Mouse (Mus musculus): ENCODE data around the gene Chpf. TPM values are rescaled to one million over a fixed set of nuclear protein-coding genes. Genes with fewer than 3 reads are reported as not detected.

The Chpf gene
- polyA plus RNA-seq, 1 experiment from 2014 or later = 25.2 TPM

DNA sequence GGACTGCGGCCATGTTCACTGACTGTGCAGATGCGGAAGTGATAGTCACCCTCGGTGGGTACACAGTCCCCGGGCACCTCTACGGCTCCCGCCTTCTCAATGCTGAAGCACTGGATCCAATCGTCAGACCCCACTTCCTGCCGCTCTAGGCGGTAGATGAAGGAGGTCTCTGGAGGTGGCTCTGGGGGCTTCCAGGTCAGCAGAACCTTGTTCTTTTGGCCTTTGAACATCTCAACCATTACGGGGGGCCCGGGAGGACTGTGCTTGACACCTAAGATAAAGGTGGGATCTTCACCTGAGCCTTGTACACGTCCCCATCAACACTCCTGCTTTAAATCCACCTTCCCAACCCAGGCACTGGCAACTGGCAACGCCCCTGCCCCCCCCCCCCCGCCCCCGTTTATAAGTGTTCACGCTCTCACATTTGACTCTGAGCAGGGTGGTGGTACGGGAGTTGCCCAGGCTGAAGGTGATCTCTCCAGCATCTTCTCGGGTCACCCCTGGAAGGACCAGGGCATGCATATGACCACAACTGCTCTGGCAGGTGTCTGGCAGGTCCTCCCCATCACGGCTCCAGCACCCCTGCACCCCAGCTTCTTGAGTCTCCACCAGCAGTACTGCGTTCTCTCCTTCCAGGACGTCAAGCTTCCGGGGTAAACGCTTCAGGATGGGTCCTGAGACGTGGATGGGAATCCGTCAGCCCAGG is 24.0 kb upstream of the Chpf start:
- no peaks in the 10 kb centered on the region for H3K9me3 ChIP-seq (ENCODE audit: control insufficient read depth, low read length)
- H3K36me3 ChIP-seq (ENCODE audit: control insufficient read depth, insufficient read depth, low read length) = peaks cover 21% of the 10 kb centered on the region
- H3K4me3 ChIP-seq (ENCODE audit: low read length) = no peak overlapping the region
- peak overlapping the region; percentile 24; the same call in 1 of the 2 replicates for H3K9ac ChIP-seq (ENCODE audit: low read depth, low read length)
- H3K4me2 ChIP-seq (ENCODE audit: low read depth, low read length) = no peak overlapping the region
- H3K4me1 ChIP-seq (ENCODE audit: control insufficient read depth, insufficient read depth, low read length) = peaks cover 29% of the 10 kb centered on the region
- no peak overlapping the region for H3K27ac ChIP-seq (ENCODE audit: low read length)
- 86% methylated on average over 25 of the region's 25 CpGs for WGBS
- no peaks in the 10 kb centered on the region for H3K27me3 ChIP-seq (replicated peaks; ENCODE audit: control insufficient read depth, insufficient read depth, low read length)
- no peak for ATAC-seq

DNA sequence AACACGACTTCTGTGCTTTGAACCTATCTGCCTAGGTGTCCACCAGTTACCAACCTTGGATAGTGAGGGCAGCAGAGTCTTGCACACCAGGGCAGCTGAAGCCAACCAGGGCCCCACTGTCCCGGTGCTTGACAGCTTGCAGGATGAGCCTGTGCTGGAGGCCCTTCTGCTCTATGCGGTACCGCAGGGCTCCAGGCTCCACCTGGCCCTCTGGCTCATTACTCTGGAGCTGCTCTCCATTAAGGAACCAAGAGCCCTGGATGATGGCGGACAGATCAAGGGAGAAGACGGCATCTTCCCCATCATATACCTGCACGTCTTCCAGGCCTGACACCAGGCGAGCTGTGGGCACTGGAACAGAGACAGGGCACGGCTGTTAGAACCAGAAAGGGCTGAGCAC is 22.8 kb upstream of the Chpf start:
- ATAC-seq = no peak
- no peak overlapping the region for H3K9ac ChIP-seq (ENCODE audit: low read depth, low read length)
- H3K9me3 ChIP-seq (ENCODE audit: control insufficient read depth, low read length) = no peaks in the 10 kb centered on the region
- 95% methylated on average over 9 of the region's 9 CpGs for WGBS
- H3K4me1 ChIP-seq (ENCODE audit: control insufficient read depth, insufficient read depth, low read length) = peaks cover 23% of the 10 kb centered on the region
- no peak overlapping the region for H3K4me3 ChIP-seq (ENCODE audit: low read length)
- no peak overlapping the region for H3K27ac ChIP-seq (ENCODE audit: low read length)
- no peaks in the 10 kb centered on the region for H3K27me3 ChIP-seq (replicated peaks; ENCODE audit: control insufficient read depth, insufficient read depth, low read length)
- peaks cover 23% of the 10 kb centered on the region for H3K36me3 ChIP-seq (ENCODE audit: control insufficient read depth, insufficient read depth, low read length)
- no peak overlapping the region for H3K4me2 ChIP-seq (ENCODE audit: low read depth, low read length)

DNA sequence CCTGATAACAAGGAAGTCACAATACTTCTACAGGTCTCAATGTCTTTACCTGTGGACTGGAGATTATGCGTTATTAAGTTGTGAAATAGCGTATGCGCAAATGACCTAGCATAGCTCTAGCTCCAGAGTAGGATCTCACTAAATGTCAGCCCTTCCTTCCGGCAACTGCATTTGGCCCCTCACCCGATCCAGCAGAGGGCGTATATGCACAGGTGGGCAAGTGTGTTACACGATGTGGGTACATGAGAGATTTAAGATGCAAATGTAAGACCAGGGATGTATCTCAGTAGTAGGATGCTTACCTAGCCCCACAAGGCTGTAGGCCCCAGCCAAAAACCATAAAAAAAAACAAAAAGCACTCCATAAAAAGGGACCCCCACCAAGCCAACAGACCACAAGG is 20.3 kb upstream of the Chpf start:
- WGBS = 78% methylated on average over 7 of the region's 7 CpGs
- H3K27ac ChIP-seq (ENCODE audit: low read length) = no peak overlapping the region
- H3K9me3 ChIP-seq (ENCODE audit: control insufficient read depth, low read length) = no peaks in the 10 kb centered on the region
- H3K9ac ChIP-seq (ENCODE audit: low read depth, low read length) = no peak overlapping the region
- peaks cover 16% of the 10 kb centered on the region for H3K4me1 ChIP-seq (ENCODE audit: control insufficient read depth, insufficient read depth, low read length)
- no peak overlapping the region for H3K4me3 ChIP-seq (ENCODE audit: low read length)
- H3K36me3 ChIP-seq (ENCODE audit: control insufficient read depth, insufficient read depth, low read length) = peaks cover 32% of the 10 kb centered on the region
- no peak overlapping the region for H3K4me2 ChIP-seq (ENCODE audit: low read depth, low read length)
- ATAC-seq = no peak
- H3K27me3 ChIP-seq (replicated peaks; ENCODE audit: control insufficient read depth, insufficient read depth, low read length) = no peaks in the 10 kb centered on the region

DNA sequence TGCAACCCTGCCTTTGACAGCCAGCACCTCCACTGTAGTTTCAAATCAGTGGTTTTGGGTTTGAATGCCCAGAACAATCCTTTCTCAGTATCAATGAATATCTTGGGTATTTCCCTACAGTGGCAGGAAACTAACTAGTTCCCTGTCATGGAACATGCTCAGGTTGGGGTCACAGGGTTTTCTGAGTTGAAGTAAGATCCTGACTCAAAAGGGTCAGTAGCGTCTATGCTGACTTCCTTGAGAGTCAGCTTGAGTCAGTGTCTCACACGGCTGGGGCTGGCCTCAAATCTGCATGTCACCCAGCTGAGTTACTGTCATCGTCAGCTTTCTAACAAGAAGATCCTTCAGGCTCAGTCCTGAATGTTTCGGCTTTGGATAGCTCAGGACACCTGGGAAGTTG is 19.8 kb upstream of the Chpf start:
- no peak overlapping the region for H3K9ac ChIP-seq (ENCODE audit: low read depth, low read length)
- no peak overlapping the region for H3K4me2 ChIP-seq (ENCODE audit: low read depth, low read length)
- no peak for ATAC-seq
- 89% methylated on average over 4 of the region's 4 CpGs for WGBS
- H3K27me3 ChIP-seq (replicated peaks; ENCODE audit: control insufficient read depth, insufficient read depth, low read length) = no peaks in the 10 kb centered on the region
- no peaks in the 10 kb centered on the region for H3K9me3 ChIP-seq (ENCODE audit: control insufficient read depth, low read length)
- H3K4me3 ChIP-seq (ENCODE audit: low read length) = no peak overlapping the region
- H3K4me1 ChIP-seq (ENCODE audit: control insufficient read depth, insufficient read depth, low read length) = peaks cover 11% of the 10 kb centered on the region
- no peak overlapping the region for H3K27ac ChIP-seq (ENCODE audit: low read length)
- H3K36me3 ChIP-seq (ENCODE audit: control insufficient read depth, insufficient read depth, low read length) = peaks cover 32% of the 10 kb centered on the region

DNA sequence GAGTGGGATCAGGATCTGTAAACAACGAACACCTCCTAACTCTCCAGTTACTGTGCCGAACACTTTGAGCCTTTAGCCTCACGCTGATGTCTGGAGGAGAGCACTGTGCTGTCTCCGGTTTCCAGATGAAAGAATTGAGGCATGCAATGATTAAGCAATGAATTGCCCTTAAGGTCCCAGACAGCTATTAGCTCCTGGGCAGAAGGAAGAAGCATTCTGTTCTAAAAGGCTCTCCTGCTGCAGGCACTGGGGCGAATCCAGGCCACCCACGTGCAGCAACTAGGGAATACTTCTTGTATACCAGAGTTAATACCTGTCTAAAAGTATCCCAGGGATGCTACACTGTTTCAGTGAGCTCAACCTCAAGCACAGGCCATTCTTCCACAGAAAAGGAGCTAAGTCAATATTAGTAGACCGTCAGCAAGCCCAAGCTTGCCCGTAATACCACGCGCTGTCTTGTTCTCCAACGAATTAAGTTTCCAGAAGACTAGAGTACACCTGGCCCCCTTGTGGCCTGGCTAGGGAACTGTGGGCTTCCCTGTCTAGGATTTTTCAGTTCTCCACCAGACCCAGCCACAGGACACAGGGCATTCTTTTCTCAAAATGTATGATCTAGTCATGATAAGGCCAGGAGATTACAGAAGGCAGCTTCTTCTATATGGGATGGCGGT is 15.9 kb upstream of the Chpf start:
- no peak overlapping the region for H3K27ac ChIP-seq (ENCODE audit: low read length)
- 56% methylated on average over 12 of the region's 12 CpGs for WGBS

DNA sequence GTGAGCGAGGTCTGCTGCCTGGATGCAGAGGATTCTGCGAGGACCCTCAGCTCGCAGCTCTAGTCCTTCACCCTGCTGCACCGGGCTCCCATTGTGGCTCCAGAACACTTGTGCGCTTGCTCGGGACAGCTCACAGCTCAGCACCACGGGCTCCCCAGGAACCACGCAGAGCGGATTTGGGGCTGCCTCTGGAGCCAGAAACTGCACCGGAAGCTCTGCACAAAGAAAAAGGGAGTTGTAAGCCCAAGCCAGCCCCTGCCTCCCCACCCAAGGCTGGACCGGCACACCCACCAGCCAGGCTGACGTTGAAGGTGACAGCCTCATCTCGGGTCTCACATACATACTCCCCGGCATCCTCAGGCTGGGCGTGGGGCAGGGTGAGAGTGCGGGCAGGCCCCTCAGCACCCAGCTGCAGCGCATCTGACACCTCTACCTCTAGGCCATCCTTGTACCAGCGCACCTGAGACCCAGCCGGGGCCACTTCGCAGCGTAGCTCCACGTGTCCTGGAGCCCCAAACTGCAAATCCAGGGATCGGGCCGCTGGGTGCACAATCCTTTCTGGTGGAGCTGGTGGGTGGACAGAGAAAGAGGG is 13.6 kb upstream of the Chpf start:
- Histone ChIP-seq H3K27ac (ENCODE audit: low read length) (no peak overlapping the region), H3K36me3 (ENCODE audit: control insufficient read depth, insufficient read depth, low read length) (peaks cover 16% of the 10 kb centered on the region; the same call in 1 of the 2 replicates), H3K4me1 (ENCODE audit: control insufficient read depth, insufficient read depth, low read length) (peaks cover 6% of the 10 kb centered on the region), H3K4me2 (ENCODE audit: low read depth, low read length) (no peak overlapping the region), H3K9me3 (ENCODE audit: control insufficient read depth, low read length) (no peaks in the 10 kb centered on the region), H3K4me3 (ENCODE audit: low read length) (no peak overlapping the region), H3K9ac (ENCODE audit: low read depth, low read length) (no peak overlapping the region), H3K27me3 (replicated peaks; ENCODE audit: control insufficient read depth, insufficient read depth, low read length) (0 out of 2 replicates have a peak, but pooled peaks cover 2% of the 10 kb centered on the region)
- 57% methylated on average over 24 of the region's 24 CpGs for WGBS
- no peak for ATAC-seq

More for the DNA sequence above, 15.9 kb upstream of the Chpf start:
- Histone ChIP-seq H3K27me3 (replicated peaks; ENCODE audit: control insufficient read depth, insufficient read depth, low read length) (no peaks in the 10 kb centered on the region), H3K4me3 (ENCODE audit: low read length) (no peak overlapping the region), H3K4me2 (ENCODE audit: low read depth, low read length) (no peak overlapping the region), H3K9ac (ENCODE audit: low read depth, low read length) (no peak overlapping the region), H3K9me3 (ENCODE audit: control insufficient read depth, low read length) (no peaks in the 10 kb centered on the region), H3K36me3 (ENCODE audit: control insufficient read depth, insufficient read depth, low read length) (peaks cover 25% of the 10 kb centered on the region), H3K4me1 (ENCODE audit: control insufficient read depth, insufficient read depth, low read length) (no peaks in the 10 kb centered on the region)
- 0 out of 2 replicates have a peak, but pooled peaks have one; percentile 26 for ATAC-seq

DNA sequence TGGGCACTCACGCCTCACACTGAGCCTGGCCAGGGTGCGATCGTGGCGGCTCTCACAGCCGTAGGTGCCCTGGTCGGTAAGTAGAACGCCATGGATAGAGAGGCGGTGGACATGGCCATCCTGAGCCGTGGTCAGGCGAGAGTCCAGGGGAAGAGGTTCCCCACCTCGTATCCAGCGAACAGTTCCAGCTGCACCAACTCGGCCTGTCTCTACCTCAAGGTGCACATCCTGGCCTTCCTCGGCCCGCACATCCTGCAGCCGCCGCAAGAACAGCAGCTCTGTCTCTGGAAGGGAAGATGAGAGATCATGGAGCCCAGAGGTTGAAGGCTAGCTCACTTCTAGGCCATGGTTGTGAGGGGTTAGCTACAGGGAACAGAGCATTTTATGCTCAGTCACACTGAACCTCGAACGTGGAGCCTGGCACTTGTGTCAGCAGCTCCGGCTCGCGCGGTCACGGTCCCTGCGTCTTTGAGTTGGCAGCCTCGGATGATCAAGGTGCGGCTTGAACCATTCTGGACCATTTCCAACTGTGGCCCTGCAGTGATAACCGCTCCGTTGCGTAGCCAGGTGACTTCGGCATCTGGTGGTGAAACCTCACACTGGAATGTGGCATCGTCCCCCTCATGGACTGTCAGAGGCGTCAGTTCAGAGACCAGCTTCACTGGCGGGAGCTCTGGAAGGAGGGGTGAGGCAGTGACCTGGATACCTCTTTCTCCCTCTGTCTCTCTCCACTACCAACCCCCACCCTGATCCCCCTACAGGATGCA is 11.9 kb upstream of the Chpf start:
- Histone ChIP-seq H3K9me3 (ENCODE audit: control insufficient read depth, low read length) (no peaks in the 10 kb centered on the region), H3K27ac (ENCODE audit: low read length) (no peak overlapping the region), H3K4me2 (ENCODE audit: low read depth, low read length) (no peak overlapping the region), H3K9ac (ENCODE audit: low read depth, low read length) (no peak overlapping the region), H3K4me3 (ENCODE audit: low read length) (no peak overlapping the region), H3K4me1 (ENCODE audit: control insufficient read depth, insufficient read depth, low read length) (peaks cover 15% of the 10 kb centered on the region), H3K36me3 (ENCODE audit: control insufficient read depth, insufficient read depth, low read length) (peaks cover 6% of the 10 kb centered on the region; the same call in 1 of the 2 replicates), H3K27me3 (replicated peaks; ENCODE audit: control insufficient read depth, insufficient read depth, low read length) (peaks cover 14% of the 10 kb centered on the region)
- no peak for ATAC-seq
- 87% methylated on average over 34 of the region's 34 CpGs for WGBS

DNA sequence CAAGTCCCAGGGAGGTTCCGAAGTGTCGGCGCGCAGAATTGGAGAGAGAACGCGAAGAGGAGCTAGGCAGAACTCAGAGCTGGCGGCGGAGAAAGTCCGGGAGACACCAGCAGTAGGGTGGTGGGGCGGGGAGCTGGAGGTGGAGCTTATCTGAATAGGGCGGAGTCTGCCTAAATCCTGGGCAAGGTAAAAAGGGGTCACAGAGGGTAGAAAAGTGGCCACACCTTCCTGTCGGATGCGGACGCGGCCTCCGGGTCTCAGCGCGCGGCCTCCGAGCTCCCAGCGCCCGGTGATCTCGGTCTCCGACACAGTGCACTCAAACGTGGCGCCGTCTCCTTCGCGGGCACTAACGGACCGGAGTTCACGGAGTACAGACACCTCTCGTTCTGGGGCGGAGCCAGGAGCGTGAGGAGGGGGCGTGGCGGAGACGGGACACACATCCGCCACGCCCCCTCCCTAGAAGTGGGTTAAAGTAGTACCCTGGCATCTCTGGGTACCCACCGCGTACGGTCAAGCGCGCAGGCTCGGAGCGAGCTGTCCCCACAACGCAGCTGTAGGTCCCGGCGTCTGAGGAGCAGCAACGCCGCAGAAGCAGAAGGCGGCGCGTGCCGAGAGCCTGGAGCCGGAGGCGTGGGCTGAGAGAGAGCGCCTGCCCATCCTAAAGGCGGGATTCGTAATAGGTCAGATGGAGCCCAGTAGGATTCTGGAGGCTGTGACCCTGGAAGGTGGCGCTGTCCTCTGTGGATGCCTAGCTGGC is 8.5 kb upstream of the Chpf start:
- no peaks in the 10 kb centered on the region for H3K9me3 ChIP-seq (ENCODE audit: control insufficient read depth, low read length)
- peak overlapping the region; percentile 62 for H3K4me3 ChIP-seq (ENCODE audit: low read length)
- no peak overlapping the region for H3K27ac ChIP-seq (ENCODE audit: low read length)
- WGBS = under 1% methylated on average over 62 of the region's 62 CpGs
- peaks cover 15% of the 10 kb centered on the region for H3K4me1 ChIP-seq (ENCODE audit: control insufficient read depth, insufficient read depth, low read length)
- H3K9ac ChIP-seq (ENCODE audit: low read depth, low read length) = peak overlapping the region; percentile 59
- peak; percentile 89 for ATAC-seq
- H3K4me2 ChIP-seq (ENCODE audit: low read depth, low read length) = peak overlapping the region; percentile 89
- H3K27me3 ChIP-seq (replicated peaks; ENCODE audit: control insufficient read depth, insufficient read depth, low read length) = peaks cover 39% of the 10 kb centered on the region
- peaks cover 5% of the 10 kb centered on the region; the same call in 1 of the 2 replicates for H3K36me3 ChIP-seq (ENCODE audit: control insufficient read depth, insufficient read depth, low read length)

Data from intestine, embryonic 16.5 days (tissue).